Mouse (Mus musculus): Measurements from ENCODE around the gene Cmtr1.
"Not testable (repeated sequence)": the region's sequence is repeated elsewhere in the genome, so short reads cannot be mapped to it uniquely, and the experiment has no call there.

- not testable (repeated sequence) for TF ChIP-seq CTCF (conservative IDR thresholded peaks at IDR 0.05; ENCODE audit: insufficient read depth, insufficient read length, low read depth, low read length); POLR2A (IDR thresholded peaks at IDR 0.05; ENCODE audit: low read depth, low read length)
Observed at GRCm38 (mm10) chr17:29713734-29714133, 53.3 kb downstream of the Cmtr1 start.

Measured in kidney, adult 2 months (tissue).